Mouse (Mus musculus): Measurements from ENCODE around the gene Zfp143.

DNA sequence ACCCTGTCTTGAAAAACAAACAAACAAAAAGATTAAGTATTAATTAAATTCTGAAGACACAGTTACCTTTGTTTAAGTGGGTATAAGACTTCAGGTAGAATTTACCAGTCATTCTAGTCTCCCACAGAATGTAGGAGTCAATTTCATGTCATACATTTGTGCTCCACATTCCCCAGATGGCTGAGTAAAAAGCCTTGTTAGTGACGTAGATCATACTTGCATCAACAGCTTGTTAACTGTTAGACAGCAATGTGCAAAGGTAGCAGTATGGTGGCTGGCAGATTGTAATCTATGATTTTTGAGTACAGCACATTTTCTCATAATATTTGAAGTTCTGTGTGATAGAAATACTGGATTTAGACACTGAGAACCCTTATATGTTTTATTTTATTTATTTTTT, 32.2 kb upstream of the Zfp143 start:
- TF ChIP-seq CTCF (IDR thresholded peaks at IDR 0.05; ENCODE audit: low read depth, low read length) = no peak
- TF ChIP-seq POLR2A (IDR thresholded peaks at IDR 0.05; ENCODE audit: extremely low read depth, insufficient read depth, low read length) = no peak
